Mouse (Mus musculus): ENCODE results near the gene Actbl2. TPM values are rescaled to one million over a fixed set of nuclear protein-coding genes. Genes with fewer than 3 reads are reported as not detected.

Gene Actbl2
- total RNA-seq, 4 experiments from 2014 or later = not detected

GRCm38 (mm10) chr13:111271868-111272267 lies 17.1 kb downstream of the Actbl2 start:
- DNase-seq = no peak

- no peak for DNase-seq
Observed at GRCm38 (mm10) chr13:111286461-111287385, 31.9 kb downstream of the Actbl2 start.

DNA sequence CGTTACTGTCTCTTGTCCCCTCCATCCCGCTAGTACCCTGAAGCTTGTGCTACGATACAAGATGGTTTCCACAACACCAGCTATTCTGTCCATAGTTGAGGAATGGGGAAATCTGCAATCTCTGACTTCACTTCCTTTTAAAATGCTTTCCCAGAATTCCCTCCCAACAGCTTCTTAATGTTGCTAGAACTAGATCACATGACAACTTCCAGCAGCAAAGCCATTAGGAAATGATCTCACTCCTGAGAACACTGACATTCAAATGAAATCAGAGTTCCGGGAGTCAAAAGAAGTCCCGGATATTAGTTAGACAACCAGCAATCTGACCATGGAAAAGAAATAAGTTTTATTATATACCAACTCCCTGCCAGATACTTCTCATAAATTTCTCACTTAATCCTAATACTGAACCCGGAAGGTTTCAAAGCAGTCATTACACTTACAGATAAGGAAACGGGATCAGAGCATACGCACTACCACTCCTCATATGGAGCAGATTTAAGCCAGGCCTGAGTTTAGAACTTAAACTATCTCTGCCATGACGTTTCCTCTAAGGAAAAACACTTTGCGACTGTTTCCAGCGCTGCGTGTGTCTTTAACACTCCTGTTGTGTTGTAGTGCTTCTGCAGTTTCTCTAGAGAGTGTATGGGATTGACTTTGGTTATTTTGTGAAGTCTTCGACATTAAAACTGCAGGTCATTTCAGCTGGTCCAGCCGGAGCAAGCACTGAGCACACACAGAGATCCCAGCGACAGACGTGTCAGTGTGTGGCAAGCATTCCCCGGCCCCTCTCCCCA lies 36.5 kb downstream of the Actbl2 start:
- no peak for DNase-seq

DNA sequence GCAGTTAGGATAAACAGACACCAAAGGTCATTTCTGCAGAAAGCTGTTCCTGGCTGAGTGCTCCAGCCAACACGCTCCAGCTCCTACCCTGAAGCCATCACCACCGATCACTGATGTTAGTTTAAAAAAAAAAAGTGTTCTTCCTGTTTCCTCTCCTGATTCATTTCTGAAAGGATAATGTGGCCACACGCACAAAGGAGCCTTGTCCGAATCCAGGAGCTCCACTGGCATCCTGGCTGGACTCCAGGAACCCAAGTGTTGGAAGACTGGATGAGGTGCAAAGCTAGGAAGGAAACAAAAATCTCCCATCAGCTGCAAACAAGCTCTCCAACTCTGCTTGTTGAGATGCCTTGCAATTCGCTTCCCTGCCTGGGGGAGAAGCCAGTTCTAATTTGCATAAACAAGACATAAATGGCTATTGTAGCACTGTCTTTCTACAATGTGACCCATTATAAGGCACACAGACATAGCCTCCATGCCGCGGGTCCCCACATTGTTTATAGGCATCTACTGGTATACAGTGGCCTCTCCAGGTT lies 37.2 kb downstream of the Actbl2 start:
- DNase-seq = no peak

- DNase-seq = no peak
Observed at GRCm38 (mm10) chr13:111293478-111293877, 38.7 kb downstream of the Actbl2 start.

DNA sequence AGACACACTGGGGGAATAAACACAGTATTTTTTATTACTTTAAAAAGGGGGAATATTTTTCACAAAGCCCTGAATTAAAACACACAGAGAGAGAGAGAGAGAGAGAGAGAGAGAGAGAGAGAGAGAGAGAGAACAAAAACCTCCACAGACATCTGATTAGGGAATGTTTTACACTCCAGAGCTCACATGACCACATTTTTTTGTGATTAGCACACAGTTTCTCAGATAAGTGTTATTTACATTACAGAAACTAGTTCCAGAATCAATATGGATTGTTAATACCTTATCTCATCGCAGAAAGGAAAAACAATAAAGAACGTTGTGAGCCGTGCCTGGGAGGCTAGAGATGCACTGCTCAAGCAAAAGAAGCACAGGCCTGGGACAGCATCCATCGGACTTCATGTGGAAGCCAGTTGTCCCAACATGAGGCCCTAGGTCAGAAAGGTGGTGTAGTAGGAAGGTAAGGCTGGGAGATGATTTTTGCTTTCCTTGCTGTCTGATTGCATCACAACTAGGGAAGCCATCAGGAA lies 40.2 kb downstream of the Actbl2 start:
- DNase-seq = no peak

- DNase-seq = no peak
Observed at GRCm38 (mm10) chr13:111296029-111296428, 41.2 kb downstream of the Actbl2 start.

- no peak for DNase-seq
Observed at GRCm38 (mm10) chr13:111297614-111298013, 42.8 kb downstream of the Actbl2 start.

DNA sequence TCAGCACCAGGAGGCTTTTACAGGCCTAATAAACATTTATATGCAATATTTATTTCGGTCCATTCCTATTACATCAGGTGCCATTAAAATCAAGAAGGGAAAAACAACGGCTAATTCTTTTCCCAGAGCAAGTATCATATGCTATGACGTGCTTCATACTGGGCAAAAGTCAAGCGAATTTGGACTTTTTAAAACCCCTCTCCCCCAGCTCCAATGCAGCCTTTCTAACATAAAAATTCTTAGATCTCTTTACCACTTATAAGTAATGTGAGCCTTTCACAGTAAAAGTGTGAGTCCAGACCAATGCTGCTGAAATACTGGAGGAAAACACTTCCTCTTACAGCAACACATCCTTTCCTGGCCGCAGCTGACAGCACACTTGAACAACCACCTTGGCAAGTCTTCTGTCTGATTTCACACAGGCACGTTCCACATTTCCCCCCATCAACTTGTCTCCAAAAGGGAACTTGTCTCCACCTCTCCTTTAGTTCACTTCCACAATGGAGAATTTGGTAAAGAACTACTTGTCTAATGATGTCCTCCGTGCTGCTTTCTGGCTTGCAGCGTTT lies 44.4 kb downstream of the Actbl2 start:
- no peak for DNase-seq

DNA sequence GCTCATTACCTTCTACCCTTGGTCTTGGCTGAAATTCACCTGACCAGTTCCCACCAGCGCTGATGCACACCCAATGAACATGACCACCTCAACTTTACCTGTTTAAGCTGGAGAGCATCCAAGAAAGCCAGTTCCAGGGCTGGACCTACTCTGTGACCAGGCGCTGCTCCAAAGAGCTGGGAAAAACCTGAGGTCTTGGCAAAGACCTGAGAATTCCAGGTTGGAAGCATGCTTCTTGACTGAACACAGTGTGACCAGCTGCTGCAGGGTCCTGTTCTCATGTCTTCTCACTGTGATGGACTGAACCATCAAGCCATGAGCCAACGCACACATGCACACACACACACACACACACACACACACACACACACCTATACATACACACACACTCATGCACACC lies 46.0 kb downstream of the Actbl2 start:
- no peak for DNase-seq

GRCm38 (mm10) chr13:111301431-111301830 lies 46.6 kb downstream of the Actbl2 start:
- no peak for DNase-seq

DNA sequence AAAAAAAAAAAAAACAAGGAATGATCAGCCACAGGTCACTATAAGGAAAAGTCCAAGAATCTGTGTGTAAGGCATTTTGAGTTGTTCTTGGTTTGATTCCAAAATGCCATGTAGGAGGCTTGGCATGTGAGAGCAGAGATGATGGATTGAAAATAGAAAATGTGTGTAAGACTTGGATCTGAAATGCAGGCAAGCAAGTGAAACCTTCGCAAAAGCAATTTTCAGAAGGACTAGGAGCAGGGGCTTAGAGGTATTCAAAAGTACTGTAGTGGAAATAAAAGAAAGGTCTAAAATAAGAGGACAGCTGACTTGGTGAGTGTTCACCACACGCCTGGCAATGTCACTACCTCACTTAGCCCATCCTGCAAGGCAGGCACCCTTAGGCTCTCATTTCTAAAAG lies 49.4 kb downstream of the Actbl2 start:
- DNase-seq = no peak

GRCm38 (mm10) chr13:111304736-111305135 lies 49.9 kb downstream of the Actbl2 start:
- DNase-seq = no peak

Other genes starting within 250 kb of the Actbl2 start
- 10 to 100 TPM; 68.5 to 95.7 (median 88.4) TPM for gene Gpbp1, start 235.1 kb downstream of the Actbl2 start, total RNA-seq (2022)